Mouse (Mus musculus): ENCODE measurements around the gene Dcun1d1.

- TF ChIP-seq CTCF (IDR thresholded peaks at IDR 0.05; ENCODE audit: extremely low read depth, insufficient read depth, low read length) (no peak), POLR2A (IDR thresholded peaks at IDR 0.05; ENCODE audit: extremely low read depth, insufficient read depth, low read length) (no peak)
Observed at GRCm38 (mm10) chr3:35940047-35940446, 2.8 kb upstream of the Dcun1d1 start.
